Mouse (Mus musculus): Measurements from ENCODE around the gene Drg2. TPM values are rescaled to one million over a fixed set of nuclear protein-coding genes. Genes with fewer than 3 reads are reported as not detected.
A peak's percentile ranks its signal among the peaks of the same experiment; 100 is the strongest.

Gene Drg2
- total RNA-seq, 2 experiments from 2014 or later, result 50.2 to 109 TPM

- no peak for ATAC-seq (replicated peaks; ENCODE audit: low FRiP score, low TSS enrichment, poor library complexity, severe bottlenecking)
Observed at GRCm38 (mm10) chr11:60457973-60458372, 3.6 kb downstream of the Drg2 start.

- ATAC-seq (replicated peaks; ENCODE audit: low FRiP score, low TSS enrichment, poor library complexity, severe bottlenecking), result peak; percentile 46
Observed at GRCm38 (mm10) chr11:60465943-60466380, 11.6 kb downstream of the Drg2 start.

- ATAC-seq (replicated peaks; ENCODE audit: low FRiP score, low TSS enrichment, poor library complexity, severe bottlenecking), result no peak
Observed at GRCm38 (mm10) chr11:60469039-60469438, 14.6 kb downstream of the Drg2 start, which contains the start of gene Myo15. Gene Myo15, plus strand, starts transcription at chr11:60469339.

DNA sequence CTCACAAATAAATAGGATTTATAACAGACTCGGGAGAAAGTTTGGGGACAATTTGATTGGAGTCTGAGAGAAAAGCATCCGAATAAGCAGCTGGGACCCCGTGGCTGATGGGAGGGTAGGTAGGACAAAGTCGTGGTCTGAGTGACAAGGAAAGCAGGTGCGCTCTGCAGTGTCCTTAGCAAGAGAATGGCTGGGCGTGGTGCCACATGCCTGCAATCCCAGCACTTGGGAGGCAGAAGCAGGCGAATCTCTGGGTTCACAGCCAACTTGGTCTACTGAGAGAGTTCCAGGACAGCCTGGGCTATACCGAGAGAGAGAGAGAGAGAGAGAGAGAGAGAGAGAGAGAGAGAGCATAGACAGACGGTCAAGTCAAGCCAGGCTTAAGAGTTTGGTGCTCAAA is 16.4 kb downstream of the Drg2 start:
- ATAC-seq (replicated peaks; ENCODE audit: low FRiP score, low TSS enrichment, poor library complexity, severe bottlenecking), result no peak

DNA sequence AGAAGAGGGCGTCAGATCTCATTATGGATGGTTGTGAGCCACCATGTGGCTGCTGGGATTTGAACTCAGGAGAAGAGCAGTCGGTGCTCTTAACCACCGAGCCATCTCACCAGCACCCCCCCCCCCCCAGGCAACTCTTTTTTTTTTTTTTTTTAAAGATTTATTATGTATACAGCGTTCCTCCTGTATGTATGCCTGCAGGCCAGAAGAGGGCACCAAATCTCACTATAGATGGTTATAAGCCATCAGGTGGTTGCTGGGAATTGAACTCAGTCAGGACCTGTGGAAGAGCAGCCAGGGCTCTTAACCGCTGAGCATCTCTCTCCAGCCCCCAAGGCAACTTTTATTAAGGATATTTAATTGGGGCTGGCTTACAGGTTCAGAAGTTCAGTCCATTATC is 20.1 kb downstream of the Drg2 start:
- ATAC-seq (replicated peaks; ENCODE audit: low FRiP score, low TSS enrichment, poor library complexity, severe bottlenecking), result no peak

DNA sequence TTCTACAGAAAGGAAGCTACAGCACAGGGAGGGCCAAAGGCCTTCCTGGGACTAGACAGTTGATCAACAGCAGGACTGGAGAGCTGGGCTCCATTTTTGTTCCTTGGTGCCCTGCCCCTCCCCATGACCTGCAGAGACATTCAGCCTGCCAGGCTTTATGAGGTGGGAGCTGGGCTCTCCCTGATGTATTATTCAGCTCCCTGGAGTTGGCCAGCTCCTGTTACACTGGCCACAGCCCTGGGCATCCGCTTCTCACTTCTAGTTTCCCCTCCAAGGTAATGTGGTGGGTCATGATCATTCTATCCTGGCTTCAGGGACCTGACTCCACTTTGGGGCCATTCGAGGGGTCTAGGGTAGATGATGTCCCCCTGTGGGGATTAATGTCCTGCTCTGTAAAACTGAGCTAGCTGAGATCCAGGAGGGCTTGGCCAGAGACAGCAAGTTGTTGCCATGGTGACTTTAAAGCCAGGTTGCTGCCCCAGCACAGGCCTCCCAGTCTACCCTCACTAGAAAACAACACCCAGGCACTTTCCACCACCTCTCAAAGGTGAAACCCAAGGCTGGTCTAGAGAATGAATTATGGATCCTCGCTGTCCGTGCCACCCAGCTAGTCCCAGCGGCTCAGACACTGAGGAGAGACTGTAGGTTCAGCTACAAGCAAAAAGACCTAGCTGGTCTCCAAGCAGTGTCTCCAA is 21.4 kb downstream of the Drg2 start:
- ATAC-seq (replicated peaks; ENCODE audit: low FRiP score, low TSS enrichment, poor library complexity, severe bottlenecking), result no peak

GRCm38 (mm10) chr11:60478121-60478520 is 23.7 kb downstream of the Drg2 start:
- no peak for ATAC-seq (replicated peaks; ENCODE audit: low FRiP score, low TSS enrichment, poor library complexity, severe bottlenecking)

DNA sequence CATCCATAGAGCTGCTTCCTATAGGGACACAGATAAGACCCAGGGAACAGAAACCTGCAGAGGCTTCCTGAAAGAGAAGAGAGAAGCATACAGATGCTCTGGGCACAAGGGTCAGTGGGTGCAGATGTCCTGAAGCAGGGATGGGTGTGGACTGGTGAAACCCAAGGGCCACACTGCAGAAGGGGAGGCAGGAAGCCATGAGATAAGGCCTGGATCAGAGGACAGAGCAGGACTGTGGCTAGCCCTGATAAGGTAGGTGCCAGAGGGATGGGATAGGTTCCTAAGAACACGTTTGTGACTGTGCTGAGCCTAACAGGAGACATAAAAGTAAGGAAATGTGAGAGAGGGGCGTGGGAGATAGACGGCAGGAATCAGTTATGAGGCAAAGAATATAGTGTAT is 31.9 kb downstream of the Drg2 start:
- peak; percentile 75 for ATAC-seq (replicated peaks; ENCODE audit: low FRiP score, low TSS enrichment, poor library complexity, severe bottlenecking)

GRCm38 (mm10) chr11:60492726-60493125 is 38.3 kb downstream of the Drg2 start:
- ATAC-seq (replicated peaks; ENCODE audit: low FRiP score, low TSS enrichment, poor library complexity, severe bottlenecking), result no peak

- no peak for ATAC-seq (replicated peaks; ENCODE audit: low FRiP score, low TSS enrichment, poor library complexity, severe bottlenecking)
Observed at GRCm38 (mm10) chr11:60495692-60496091, 41.3 kb downstream of the Drg2 start.

- ATAC-seq (replicated peaks; ENCODE audit: low FRiP score, low TSS enrichment, poor library complexity, severe bottlenecking), result no peak
Observed at GRCm38 (mm10) chr11:60507281-60507680, 52.9 kb downstream of the Drg2 start.

GRCm38 (mm10) chr11:60508950-60509349 is 54.6 kb downstream of the Drg2 start:
- ATAC-seq (replicated peaks; ENCODE audit: low FRiP score, low TSS enrichment, poor library complexity, severe bottlenecking), result peak; percentile 82

DNA sequence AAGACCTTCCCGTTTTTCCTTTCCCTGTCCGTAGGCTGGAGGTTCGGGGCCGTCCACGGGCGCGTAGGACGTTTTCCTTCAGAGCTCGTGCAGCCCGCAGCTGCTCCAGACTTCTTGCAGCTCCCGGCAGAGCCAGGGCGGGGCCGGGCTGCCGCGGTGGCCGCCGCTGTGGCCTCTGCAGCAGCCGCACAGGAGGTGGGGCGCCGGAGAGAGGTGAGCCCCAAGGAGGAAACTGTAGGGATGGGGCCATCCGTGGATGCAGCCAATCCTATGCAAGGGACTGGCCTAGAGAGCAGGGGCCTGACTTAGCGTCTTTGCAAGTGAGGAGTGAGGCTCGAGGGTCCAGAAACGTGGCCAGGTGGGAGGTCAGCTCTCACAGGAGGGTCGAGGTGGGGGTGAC is 55.1 kb downstream of the Drg2 start:
- peak; percentile 50 for ATAC-seq (replicated peaks; ENCODE audit: low FRiP score, low TSS enrichment, poor library complexity, severe bottlenecking)

GRCm38 (mm10) chr11:60511893-60512292 is 57.5 kb downstream of the Drg2 start:
- no peak for ATAC-seq (replicated peaks; ENCODE audit: low FRiP score, low TSS enrichment, poor library complexity, severe bottlenecking)

- ATAC-seq (replicated peaks; ENCODE audit: low FRiP score, low TSS enrichment, poor library complexity, severe bottlenecking), result no peak
Observed at GRCm38 (mm10) chr11:60512520-60512919, 58.1 kb downstream of the Drg2 start.

GRCm38 (mm10) chr11:60514941-60515340 is 60.5 kb downstream of the Drg2 start:
- no peak for ATAC-seq (replicated peaks; ENCODE audit: low FRiP score, low TSS enrichment, poor library complexity, severe bottlenecking)

DNA sequence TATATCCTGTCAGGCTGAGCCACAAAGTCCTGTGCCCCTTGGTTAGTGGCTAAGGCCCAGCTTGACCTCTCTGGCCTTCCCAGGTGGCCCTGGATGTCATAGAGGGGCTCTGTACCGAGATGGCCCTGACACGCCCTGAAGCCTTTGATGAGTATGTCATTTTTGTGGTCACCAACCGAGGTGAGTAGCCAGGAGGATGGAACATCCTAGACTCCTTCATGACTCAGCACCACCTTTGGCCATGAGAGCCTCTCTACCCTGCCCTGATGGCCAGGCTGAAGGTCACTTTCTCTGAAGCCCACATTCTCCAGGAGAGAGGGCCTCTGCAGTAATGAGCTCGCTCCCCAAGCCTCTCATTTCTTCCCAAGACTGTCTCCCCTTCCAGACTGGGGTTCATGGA is 63.9 kb downstream of the Drg2 start:
- ATAC-seq (replicated peaks; ENCODE audit: low FRiP score, low TSS enrichment, poor library complexity, severe bottlenecking), result no peak

Other genes with a start within 250 kb of the Drg2 start
- gene Srebf1, start 232.0 kb upstream of the Drg2 start, total RNA-seq (2014; fragmentation: Nextera tagmentation), result 73.1 and 92.3 TPM in 2 replicates
- 32.3 and 80.9 TPM in 2 replicates for gene Srebf1, start 232.0 kb upstream of the Drg2 start, total RNA-seq (2017)
- 15.9 and 19.0 TPM in 2 replicates for gene Tom1l2, start 101.7 kb upstream of the Drg2 start, total RNA-seq (2014; fragmentation: Nextera tagmentation)
- 3.9 and 5.3 TPM in 2 replicates for gene Tom1l2, start 101.7 kb upstream of the Drg2 start, total RNA-seq (2017)
- gene Drc3, start 101.3 kb upstream of the Drg2 start, total RNA-seq (2014; fragmentation: Nextera tagmentation), result 0.68 TPM in 1 of 2 replicates, not detected in the other
- gene Drc3, start 101.3 kb upstream of the Drg2 start, total RNA-seq (2017), result 0.19 and 0.66 TPM in 2 replicates
- gene Gid4, start 37.4 kb upstream of the Drg2 start, total RNA-seq (2014; fragmentation: Nextera tagmentation), result 27.4 and 33.5 TPM in 2 replicates
- 32.4 and 33.0 TPM in 2 replicates for gene Gid4, start 37.4 kb upstream of the Drg2 start, total RNA-seq (2017)
- gene Atpaf2, start 36.1 kb upstream of the Drg2 start, total RNA-seq (2014; fragmentation: Nextera tagmentation), result 39.2 and 53.4 TPM in 2 replicates
- gene Atpaf2, start 36.1 kb upstream of the Drg2 start, total RNA-seq (2017), result 64.5 and 114 TPM in 2 replicates
- 0.17 TPM in 1 of 2 replicates, not detected in the other for gene Myo15, start 14.7 kb downstream of the Drg2 start, total RNA-seq (2014; fragmentation: Nextera tagmentation)
- 0.19 TPM in 1 of 2 replicates, not detected in the other for gene Myo15, start 14.7 kb downstream of the Drg2 start, total RNA-seq (2017)
- gene Alkbh5, start 81.8 kb downstream of the Drg2 start, total RNA-seq (2014; fragmentation: Nextera tagmentation), result 33.5 and 37.7 TPM in 2 replicates
- 25.4 and 28.1 TPM in 2 replicates for gene Alkbh5, start 81.8 kb downstream of the Drg2 start, total RNA-seq (2017)
- gene Llgl1, start 245.1 kb downstream of the Drg2 start, total RNA-seq (2014; fragmentation: Nextera tagmentation), result 20.1 and 21.7 TPM in 2 replicates
- 3.8 and 8.0 TPM in 2 replicates for gene Llgl1, start 245.1 kb downstream of the Drg2 start, total RNA-seq (2017)